Mouse (Mus musculus) G1E (cell line): ENCODE data around the gene Krt80. TPM values are rescaled to one million over a fixed set of nuclear protein-coding genes. Genes with fewer than 3 reads are reported as not detected.

Source experiments
- ATAC-seq: 2 replicates; pipeline ENCODE4 v1.8.0; 2016; ENCODE audit warnings: mild to moderate bottlenecking; ENCODE audit not compliant: insufficient number of reproducible peaks, poor library complexity, low FRiP score, severe bottlenecking; ENCODE audit errors: extremely low read depth
- DNase-seq: peaks from one replicate; pipeline ENCODE4 v3.0.0; 2012; ENCODE audit warnings: low spot score
- H3K27me3 ChIP-seq: 2 replicates; pipeline ENCODE4 v1.6.1; 2012; ENCODE audit warnings: mild to moderate bottlenecking, low read length, inconsistent platforms; ENCODE audit not compliant: insufficient read depth
- H3K36me3 ChIP-seq: replicated peaks from 2 replicates; pipeline ENCODE3; 2012; ENCODE audit warnings: mild to moderate bottlenecking, inconsistent platforms
- H3K4me1 ChIP-seq: 2 replicates; pipeline ENCODE4 v1.6.1; 2012; ENCODE audit warnings: low read depth, low read length, inconsistent platforms, mixed read lengths; ENCODE audit not compliant: insufficient read depth
- H3K4me3 ChIP-seq: 2 replicates; pipeline ENCODE4 v1.5.1; 2012; ENCODE audit warnings: low read depth, mild to moderate bottlenecking, inconsistent platforms, low read length, moderate library complexity, mixed read lengths
- H3K9me3 ChIP-seq: replicated peaks from 2 replicates; pipeline ENCODE4 v1.6.1; 2012; ENCODE audit warnings: inconsistent platforms
- CTCF ChIP-seq: IDR thresholded peaks from 2 replicates; pipeline ENCODE4 v1.5.1; 2012; ENCODE audit warnings: low read depth, low read length, inconsistent platforms, mixed read lengths
- GATA1 ChIP-seq: IDR thresholded peaks from 2 replicates; pipeline ENCODE4 v1.6.1; 2012; ENCODE audit warnings: borderline replicate concordance, low read length, inconsistent platforms, mixed read lengths
- GATA2 ChIP-seq: IDR thresholded peaks from 2 replicates; pipeline ENCODE4 v1.6.1; 2012; ENCODE audit warnings: low read depth, low read length, inconsistent platforms, borderline replicate concordance
- POLR2AphosphoS5 ChIP-seq: IDR thresholded peaks from 2 replicates; pipeline ENCODE4 v1.6.1; 2012; ENCODE audit warnings: low read depth, low read length, inconsistent platforms; ENCODE audit not compliant: insufficient replicate concordance
- TAL1 ChIP-seq: conservative IDR thresholded peaks from 2 replicates; pipeline ENCODE4 v1.6.1; 2012; ENCODE audit warnings: low read depth, low read length, inconsistent platforms, mixed read lengths
- polyA plus RNA-seq: library from polyadenylated mRNA; stranded (reverse); fragments of >175 nt; gene quantifications from 2 replicates; pipeline ENCODE4 v1.2.3, GENCODE M21; 2012
- total RNA-seq, 2 experiments: library from RNA; stranded (forward) in 1 of 2; stranded (reverse) in 1 of 2; fragments of 200-1000 nt in 1 of 2; fragments of >200 nt in 1 of 2; fragmentation: Nextera tagmentation in 1 of 2; gene quantifications; 2 replicates each; pipeline ENCODE4 v1.2.3; 2014 to 2017

The Krt80 gene
- total and polyA plus RNA-seq, 3 experiments: 0.11 TPM; not detected in 2

GRCm38 (mm10) chr15:101390203-101390602 is 20.2 kb upstream of the Krt80 start:
- Histone ChIP-seq H3K27me3 (no peaks in the 10 kb centered on the region), H3K9me3 (peaks cover 47% of the 10 kb centered on the region), H3K36me3 (no peaks in the 10 kb centered on the region), H3K4me1 (no peaks in the 10 kb centered on the region), H3K4me3 (no peak overlapping the region)
- TF ChIP-seq GATA1 (no peak), GATA2 (no peak), POLR2AphosphoS5 (no peak)
- DNase-seq (no peak), ATAC-seq (no peak)

DNA sequence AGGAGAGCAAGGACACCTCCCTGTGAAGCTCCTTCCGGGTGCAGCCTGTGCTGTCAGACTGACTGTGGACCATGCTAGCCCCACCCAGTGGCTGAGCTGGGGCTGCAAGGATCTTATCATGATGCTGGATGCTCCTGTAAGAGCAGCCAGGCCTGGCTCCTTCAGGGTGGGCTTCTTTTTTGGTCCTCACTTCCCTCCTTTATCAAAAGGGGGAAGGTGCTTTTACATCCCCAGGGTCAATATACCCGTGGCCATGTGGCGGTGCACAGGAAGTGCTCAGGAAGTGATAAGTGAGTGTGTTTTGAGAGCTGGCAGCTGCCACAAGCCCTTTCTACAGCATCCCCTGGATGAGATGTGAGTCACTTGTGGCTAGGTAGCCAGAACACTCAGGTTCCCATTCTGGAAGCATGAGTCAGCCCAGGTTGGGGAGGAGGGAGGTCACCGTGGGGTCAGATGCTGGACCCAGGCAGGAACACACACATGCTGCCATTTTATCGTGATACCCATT is 18.1 kb upstream of the Krt80 start:
- DNase-seq (no peak), ATAC-seq (no peak)
- H3K27me3 ChIP-seq: no peaks in the 10 kb centered on the region
- H3K4me1 ChIP-seq: no peaks in the 10 kb centered on the region
- H3K9me3 ChIP-seq: peaks cover 45% of the 10 kb centered on the region
- no peak overlapping the region for H3K4me3 ChIP-seq
- TF ChIP-seq GATA2 (no peak), GATA1 (no peak), CTCF (no peak), TAL1 (no peak), POLR2AphosphoS5 (no peak)
- no peaks in the 10 kb centered on the region for H3K36me3 ChIP-seq

DNA sequence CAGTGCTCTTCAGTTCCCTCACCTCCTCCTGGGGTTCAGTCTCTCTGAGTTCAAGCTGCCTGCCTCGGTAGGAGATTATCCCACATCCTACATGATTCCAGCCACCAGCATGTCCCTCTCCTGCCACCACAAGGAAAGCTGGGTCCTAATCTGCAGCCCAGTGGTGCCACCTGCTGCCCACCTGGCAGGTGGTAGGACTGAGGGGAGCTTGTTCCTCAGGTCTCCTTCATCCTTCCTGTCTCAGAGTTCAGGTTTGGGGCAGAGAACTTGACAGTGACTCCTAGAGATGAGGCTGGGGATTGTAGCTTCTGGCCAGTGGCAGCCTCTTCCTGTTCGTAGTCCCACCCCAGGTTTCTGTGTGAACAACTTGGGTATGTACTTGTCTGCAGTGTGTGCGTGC is 17.2 kb upstream of the Krt80 start:
- H3K27me3 ChIP-seq: no peaks in the 10 kb centered on the region
- DNase-seq (no peak), ATAC-seq (no peak)
- no peak overlapping the region for H3K4me3 ChIP-seq
- peaks cover 51% of the 10 kb centered on the region for H3K9me3 ChIP-seq
- H3K4me1 ChIP-seq: no peaks in the 10 kb centered on the region
- TF ChIP-seq GATA2 (no peak), TAL1 (no peak), GATA1 (no peak), CTCF (no peak), POLR2AphosphoS5 (no peak)
- H3K36me3 ChIP-seq: no peaks in the 10 kb centered on the region

DNA sequence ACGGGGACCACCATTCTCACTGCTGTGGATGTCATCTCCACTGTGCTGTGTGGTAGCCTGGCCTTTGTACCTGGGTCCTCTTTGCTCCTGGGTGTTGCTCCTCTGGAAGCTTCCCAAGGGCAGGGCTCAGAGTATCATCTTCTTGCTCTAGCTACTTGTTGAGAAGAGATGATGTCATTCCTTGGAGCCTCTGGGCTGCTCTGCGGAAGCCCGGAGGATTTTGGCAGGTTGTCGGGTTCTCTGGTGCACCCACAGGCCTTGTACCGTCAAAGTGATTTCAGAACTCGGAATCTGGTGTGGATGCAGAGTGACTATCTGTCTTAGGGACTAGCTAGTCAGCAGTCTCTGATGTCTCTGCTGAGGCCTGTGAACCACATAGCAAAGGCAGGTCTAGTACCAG is 15.1 kb upstream of the Krt80 start:
- H3K4me3 ChIP-seq: no peak overlapping the region
- H3K27me3 ChIP-seq: no peaks in the 10 kb centered on the region
- H3K4me1 ChIP-seq: no peaks in the 10 kb centered on the region
- DNase-seq (no peak), ATAC-seq (no peak)
- no peaks in the 10 kb centered on the region for H3K36me3 ChIP-seq
- H3K9me3 ChIP-seq: peaks cover 57% of the 10 kb centered on the region
- TF ChIP-seq GATA1: no peak
- TF ChIP-seq CTCF: no peak
- no peak for TF ChIP-seq GATA2
- no peak for TF ChIP-seq POLR2AphosphoS5
- TF ChIP-seq TAL1: no peak

GRCm38 (mm10) chr15:101384610-101385009 is 14.6 kb upstream of the Krt80 start:
- ATAC-seq (no peak), DNase-seq (no peak)
- Histone ChIP-seq H3K4me1 (no peaks in the 10 kb centered on the region), H3K27me3 (no peaks in the 10 kb centered on the region), H3K9me3 (peaks cover 54% of the 10 kb centered on the region), H3K4me3 (no peak overlapping the region), H3K36me3 (no peaks in the 10 kb centered on the region)
- no peak for TF ChIP-seq POLR2AphosphoS5
- TF ChIP-seq GATA1: no peak
- TF ChIP-seq TAL1: no peak
- no peak for TF ChIP-seq GATA2
- no peak for TF ChIP-seq CTCF

GRCm38 (mm10) chr15:101382811-101383210 is 12.8 kb upstream of the Krt80 start:
- H3K4me3 ChIP-seq: no peak overlapping the region
- H3K36me3 ChIP-seq: no peaks in the 10 kb centered on the region
- no peak for ATAC-seq
- H3K27me3 ChIP-seq: peaks cover 2% of the 10 kb centered on the region; the same call in 1 of the 2 replicates
- peaks cover 52% of the 10 kb centered on the region for H3K9me3 ChIP-seq
- no peaks in the 10 kb centered on the region for H3K4me1 ChIP-seq
- TF ChIP-seq GATA2: no peak
- no peak for TF ChIP-seq TAL1
- TF ChIP-seq CTCF: no peak
- no peak for TF ChIP-seq GATA1
- TF ChIP-seq POLR2AphosphoS5: no peak
- DNase-seq: no peak

DNA sequence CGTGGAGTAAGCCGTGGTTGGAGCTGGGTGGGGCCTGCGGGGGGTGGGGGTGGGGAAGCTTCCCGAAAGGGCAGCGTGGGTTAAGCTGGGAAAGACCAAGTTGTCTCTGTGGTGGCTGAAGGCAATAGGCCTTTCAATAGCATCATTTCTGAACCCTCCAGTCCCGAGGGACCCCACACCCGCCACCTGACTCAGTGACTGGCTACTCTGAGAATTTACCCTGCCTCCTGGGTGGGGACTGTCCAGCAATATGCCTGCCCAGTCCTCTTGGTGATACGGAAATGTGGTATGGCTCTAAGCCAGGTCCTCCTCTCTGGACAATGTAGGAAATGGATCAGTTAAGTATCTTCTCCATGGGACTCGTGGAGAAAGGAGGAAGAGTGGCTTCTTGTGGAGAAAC is 11.8 kb upstream of the Krt80 start:
- peaks cover 52% of the 10 kb centered on the region for H3K9me3 ChIP-seq
- H3K4me3 ChIP-seq: no peak overlapping the region
- DNase-seq: no peak
- no peak for ATAC-seq
- peaks cover 2% of the 10 kb centered on the region; the same call in 1 of the 2 replicates for H3K27me3 ChIP-seq
- H3K4me1 ChIP-seq: no peaks in the 10 kb centered on the region
- H3K36me3 ChIP-seq: no peaks in the 10 kb centered on the region
- TF ChIP-seq TAL1 (no peak), POLR2AphosphoS5 (no peak), GATA1 (no peak), CTCF (no peak), GATA2 (no peak)
